Mouse (Mus musculus) heart, adult 2 months (tissue): ENCODE measurements around the gene Rhd.

Experiments
- CTCF ChIP-seq: fragments of 200-600 bp; IDR thresholded peaks from 2 replicates; pipeline ENCODE4 v1.8.1; 2022; ENCODE audit warnings: antibody characterized with exemption, mild to moderate bottlenecking, moderate library complexity
- EP300 ChIP-seq: fragments of 200-500 bp; IDR thresholded peaks from 2 replicates; pipeline ENCODE4 v1.6.1; 2011; ENCODE audit warnings: low read depth, low read length, control low read depth; ENCODE audit not compliant: insufficient read depth
- POLR2A ChIP-seq: fragments of 200-500 bp; IDR thresholded peaks from 2 replicates; pipeline ENCODE4 v1.6.1; 2011; ENCODE audit warnings: mild to moderate bottlenecking, low read depth, low read length, control low read depth; ENCODE audit not compliant: insufficient read depth

DNA sequence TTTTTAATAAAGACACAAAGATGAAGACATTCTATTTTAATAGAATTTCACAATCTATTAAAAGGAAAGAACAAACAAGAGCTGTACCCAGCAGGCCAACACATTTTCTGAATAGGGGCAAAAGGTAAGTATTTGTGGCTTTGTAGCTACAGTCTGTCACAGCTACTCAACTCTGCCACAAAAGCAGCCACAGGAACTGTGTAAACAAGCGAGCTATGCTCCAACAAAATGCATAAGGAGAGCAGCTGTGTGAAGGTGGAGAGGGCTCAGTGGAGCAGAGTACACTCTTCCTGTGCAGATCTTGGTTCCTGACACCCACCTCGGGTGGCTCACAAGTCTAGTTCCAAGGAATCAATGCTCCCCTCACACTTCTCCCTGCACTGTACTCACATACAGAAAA is 40.8 kb upstream of the Rhd start:
- no peak for TF ChIP-seq CTCF
- no peak for TF ChIP-seq EP300
- TF ChIP-seq POLR2A = no peak
